Mouse (Mus musculus) frontal cortex, postnatal 25 days (tissue): ENCODE results near the gene Olfr1511.
"Not testable (repeated sequence)": the region's sequence is repeated elsewhere in the genome, so short reads cannot be mapped to it uniquely, and the experiment has no call there.

Source experiments
- DNase-seq, 2 experiments: peaks; one replicate each; pipeline ENCODE4 v3.0.0; 2022; ENCODE audit warnings: low spot score in 2 of 2

The Olfr1511 gene

GRCm38 (mm10) chr14:52397279-52397678, at the start of gene Olfr1511:
Olfr1511 (minus strand) TSS chr14:52397379.
- no peak for DNase-seq

- DNase-seq, result no peak
These were observed 45.5 kb upstream of the Olfr1511 start, which contains the start of gene Olfr1509 for GRCm38 (mm10) chr14:52442690-52443089. Olfr1509 (plus strand) TSS chr14:52442990.

GRCm38 (mm10) chr14:52427686-52428085, 30.5 kb upstream of the Olfr1511 start:
- DNase-seq, result no peak

GRCm38 (mm10) chr14:52414273-52414672, 17.1 kb upstream of the Olfr1511 start, which contains the start of gene Olfr1510:
Olfr1510 (minus strand) TSS chr14:52414373.
- DNase-seq, result no peak

GRCm38 (mm10) chr14:52410142-52410919, 13.2 kb upstream of the Olfr1511 start:
- not testable (repeated sequence) for DNase-seq

GRCm38 (mm10) chr14:52390084-52390848, 6.9 kb downstream of the Olfr1511 start:
- not testable (repeated sequence) for DNase-seq

- no peak for DNase-seq
These were observed 18.1 kb downstream of the Olfr1511 start, which contains the start of gene Olfr1512 for GRCm38 (mm10) chr14:52379068-52379467. Olfr1512 (minus strand) TSS chr14:52379168.

GRCm38 (mm10) chr14:52368741-52369140, 28.4 kb downstream of the Olfr1511 start:
- no peak for DNase-seq

GRCm38 (mm10) chr14:52356308-52356707, 40.9 kb downstream of the Olfr1511 start, which contains the start of gene Olfr1513:
Olfr1513 (minus strand) TSS chr14:52356408.
- DNase-seq, result no peak
